Mouse (Mus musculus): Measurements from ENCODE around the gene Prx. TPM values are rescaled to one million over a fixed set of nuclear protein-coding genes. Genes with fewer than 3 reads are reported as not detected.

Gene Prx
- total and polyA plus RNA-seq, 3 experiments = 0.17 to 0.41 (median 0.21) TPM

- TF ChIP-seq USF1 (IDR thresholded peaks at IDR 0.05; ENCODE audit: low read depth, low read length) (no peak), JUN (IDR thresholded peaks at IDR 0.05; ENCODE audit: insufficient read depth, low read depth, low read length) (no peak), POLR2AphosphoS2 (IDR thresholded peaks at IDR 0.05; ENCODE audit: low read depth, low read length) (no peak)
- Histone ChIP-seq H3K9me3 (replicated peaks; ENCODE audit: low read length) (peaks cover 12% of the 10 kb centered on the region), H3K4me2 (ENCODE audit: insufficient read depth, low read depth, poor library complexity, severe bottlenecking) (no peak within 1 kb of the TSS), H3K4me1 (ENCODE audit: control insufficient read depth in 1 of 2, insufficient read depth in 2 of 2) (peaks cover 0 to 10% of the 10 kb centered on the region in 2 experiments; a peak in 2 of 4 replicates), H3K36me3 (replicated peaks in 1 of 2; ENCODE audit: control insufficient read depth in 1 of 2, insufficient read depth in 1 of 2, low read length in 1 of 2) (no peaks in the 10 kb centered on the region), H3K9ac (ENCODE audit: insufficient read depth, low read depth) (no peak within 1 kb of the TSS), H3K4me3 (replicated peaks in 1 of 3; ENCODE audit: low read depth in 2 of 3, low read length in 2 of 3, poor library complexity in 1 of 3) (no peak within 1 kb of the TSS), H3K27me3 (replicated peaks) (peaks cover 3% of the 10 kb centered on the region), H3K79me2 (replicated peaks; ENCODE audit: control insufficient read depth, extremely low read depth, insufficient read depth, poor library complexity, severe bottlenecking) (no peaks in the 10 kb centered on the region), H3K27ac (ENCODE audit: insufficient read depth, low read depth) (no peak within 1 kb of the TSS)
- in situ Hi-C loops (cut with MboI; ENCODE audit: low pct_ligation_motif_present, low pct_unique_long_range_greater_than_20kb, low sequenced_read_pairs) (loop anchor here (10.0 kb wide), 1 partner anchor 188 kb away; the partner anchor contains the start of gene Ltbp4), dilution Hi-C loops (cut with MboI; ENCODE audit: extremely low pct_ligation_motif_present, extremely low pct_unique_long_range_greater_than_20kb, low sequenced_read_pairs) (no loop called here)
- no peak for DNase-seq (ENCODE audit: extremely low read depth)
Measured at GRCm38 (mm10) chr7:27522967-27523366, 23.8 kb downstream of the Prx start, which contains the start of gene Hipk4. Gene Hipk4, plus strand, starts transcription at chr7:27523267.

GRCm38 (mm10) chr7:27523805-27524204 lies 24.7 kb downstream of the Prx start:
- TF ChIP-seq CHD1 (IDR thresholded peaks at IDR 0.05; ENCODE audit: low read depth, low read length) (no peak), UBTF (IDR thresholded peaks at IDR 0.05; ENCODE audit: low read depth, low read length) (no peak), PAX5 (IDR thresholded peaks at IDR 0.05; ENCODE audit: low read length) (no peak), ZMIZ1 (IDR thresholded peaks at IDR 0.05; ENCODE audit: low read depth, low read length) (no peak), RAD21 (IDR thresholded peaks at IDR 0.05; ENCODE audit: low read depth, low read length) (no peak), USF1 (IDR thresholded peaks at IDR 0.05; ENCODE audit: low read depth, low read length) (no peak), EP300 (IDR thresholded peaks at IDR 0.05; ENCODE audit: low read length) (no peak), ELF1 (IDR thresholded peaks at IDR 0.05; ENCODE audit: low read depth, low read length) (no peak), HCFC1 (IDR thresholded peaks at IDR 0.05; ENCODE audit: low read depth, low read length) (no peak), JUN (IDR thresholded peaks at IDR 0.05; ENCODE audit: insufficient read depth, low read depth, low read length) (no peak), TCF12 (IDR thresholded peaks at IDR 0.05; ENCODE audit: low read depth, low read length) (no peak), CHD2 (IDR thresholded peaks at IDR 0.05; ENCODE audit: low read length) (no peak), SMC3 (IDR thresholded peaks at IDR 0.05; ENCODE audit: low read depth, low read length) (no peak)
- Histone ChIP-seq H3K4me1 (ENCODE audit: control insufficient read depth in 1 of 2, insufficient read depth in 2 of 2) (peaks cover 0 to 10% of the 10 kb centered on the region in 2 experiments; a peak in 2 of 4 replicates), H3K79me2 (replicated peaks; ENCODE audit: control insufficient read depth, extremely low read depth, insufficient read depth, poor library complexity, severe bottlenecking) (no peaks in the 10 kb centered on the region), H3K9me3 (replicated peaks; ENCODE audit: low read length) (peaks cover 12% of the 10 kb centered on the region), H3K36me3 (replicated peaks in 1 of 2; ENCODE audit: control insufficient read depth in 1 of 2, insufficient read depth in 1 of 2, low read length in 1 of 2) (no peaks in the 10 kb centered on the region), H3K9ac (ENCODE audit: insufficient read depth, low read depth) (no peak overlapping the region), H3K4me2 (ENCODE audit: insufficient read depth, low read depth, poor library complexity, severe bottlenecking) (no peak overlapping the region), H3K27ac (ENCODE audit: insufficient read depth, low read depth) (no peak overlapping the region), H3K27me3 (replicated peaks) (no peaks in the 10 kb centered on the region), H3K4me3 (replicated peaks in 1 of 3; ENCODE audit: low read depth in 2 of 3, low read length in 2 of 3, poor library complexity in 1 of 3) (no peak overlapping the region)
- DNase-seq (ENCODE audit: extremely low read depth) = no peak
- dilution Hi-C loops (cut with MboI; ENCODE audit: extremely low pct_ligation_motif_present, extremely low pct_unique_long_range_greater_than_20kb, low sequenced_read_pairs) = no loop called here
- in situ Hi-C loops (cut with MboI; ENCODE audit: low pct_ligation_motif_present, low pct_unique_long_range_greater_than_20kb, low sequenced_read_pairs) = loop anchor here (10.0 kb wide), 1 partner anchor 189 kb away; the partner anchor contains the start of gene Ltbp4
